Mouse (Mus musculus) kidney, embryonic 15.5 days (tissue): ENCODE data around the gene Slfn3. TPM values are rescaled to one million over a fixed set of nuclear protein-coding genes. Genes with fewer than 3 reads are reported as not detected.
"Not testable (repeated sequence)": the region's sequence is repeated elsewhere in the genome, so short reads cannot be mapped to it uniquely, and the experiment has no call there.

ENCODE experiments used
- ATAC-seq: fragments of 200-750 bp; cut with Nextera tagmentation; replicated peaks from 2 replicates; pipeline ENCODE4 v1.8.0; 2017; ENCODE audit warnings: moderate TSS enrichment; ENCODE audit not compliant: low FRiP score
- H3K27ac ChIP-seq: fragments of 300-500 bp; sonication (generic); 2 replicates; pipeline ENCODE4 v1.5.1; 2015; ENCODE audit warnings: mild to moderate bottlenecking, inconsistent platforms
- H3K27me3 ChIP-seq: fragments of 300-500 bp; sonication (generic); 2 replicates; pipeline ENCODE4 v1.6.1; 2015; ENCODE audit warnings: inconsistent platforms
- H3K36me3 ChIP-seq: fragments of 300-500 bp; sonication (generic); 2 replicates; pipeline ENCODE4 v1.6.1; 2015; ENCODE audit warnings: inconsistent platforms
- H3K4me1 ChIP-seq: fragments of 300-500 bp; sonication (generic); 2 replicates; pipeline ENCODE4 v1.6.1; 2015; ENCODE audit warnings: inconsistent platforms
- H3K4me2 ChIP-seq: fragments of 300-500 bp; sonication (generic); 2 replicates; pipeline ENCODE4 v1.6.1; 2015; ENCODE audit warnings: moderate library complexity, mild to moderate bottlenecking, inconsistent platforms
- H3K4me3 ChIP-seq: fragments of 300-500 bp; sonication (generic); replicated peaks from 2 replicates; pipeline ENCODE4 v1.5.1; 2015; ENCODE audit warnings: mild to moderate bottlenecking, inconsistent platforms
- H3K9ac ChIP-seq: fragments of 300-500 bp; sonication (generic); 2 replicates; pipeline ENCODE4 v1.6.1; 2015; ENCODE audit warnings: mild to moderate bottlenecking, inconsistent platforms
- H3K9me3 ChIP-seq: fragments of 300-500 bp; sonication (generic); replicated peaks from 2 replicates; pipeline ENCODE4 v1.6.1; 2016; ENCODE audit warnings: inconsistent platforms
- WGBS: fragments of 180-500 bp; shearing (Covaris S2); methylation state at CpG from one replicate; pipeline ENCODE4 v1.1.7; 2015; ENCODE audit warnings: mixed read lengths; 5-methylcytosine and 5-hydroxymethylcytosine counted together
- polyA plus RNA-seq: library from polyadenylated mRNA; unstranded; fragments of >200 nt; fragmentation: Nextera tagmentation; extraction: Ambion mirVana; gene quantifications from 2 replicates; pipeline ENCODE4 v1.2.1, GENCODE M21; 2015

Gene Slfn3
- polyA plus RNA-seq, 1 experiment from 2014 or later, result 2.1 TPM

DNA sequence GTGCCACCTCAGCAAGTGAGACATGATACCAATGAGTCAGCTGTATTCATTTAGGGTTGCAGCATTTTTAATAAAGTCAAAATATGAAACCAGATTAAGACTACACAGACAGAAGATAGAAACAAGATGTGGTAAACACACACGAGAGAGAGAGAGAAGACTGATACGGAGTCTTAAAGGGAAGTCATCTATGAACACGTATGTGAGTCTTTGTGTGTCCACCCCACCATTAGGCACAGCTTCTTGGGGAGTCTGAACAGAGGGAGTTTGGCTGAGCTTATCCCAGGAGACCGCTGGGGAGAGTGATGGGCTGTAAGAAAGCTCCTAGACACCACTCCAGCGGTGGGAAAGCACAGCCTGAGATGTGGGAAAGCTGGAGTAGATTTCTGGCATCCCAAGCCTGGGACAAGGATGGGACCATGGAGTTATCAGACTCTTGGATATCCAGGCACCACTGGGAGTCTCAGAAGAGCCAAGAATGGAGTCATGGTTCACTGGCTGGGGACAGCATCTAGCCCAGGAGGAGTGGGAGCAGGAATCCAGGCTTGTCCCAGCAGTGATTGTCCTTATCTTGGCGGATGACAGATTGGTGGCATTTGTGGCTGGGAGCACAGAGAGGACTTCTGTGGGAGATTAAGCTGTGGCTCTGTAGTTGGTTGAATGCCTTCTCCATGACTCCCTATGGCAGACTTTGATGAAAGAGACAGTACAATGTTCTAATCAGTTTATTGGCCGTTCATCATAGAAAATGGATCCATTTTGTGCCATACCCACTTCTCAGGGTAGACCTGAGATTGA, 37.0 kb downstream of the Slfn3 start:
- Histone ChIP-seq H3K27me3 (no peaks in the 10 kb centered on the region), H3K9ac (no peak overlapping the region), H3K4me3 (no peak overlapping the region), H3K9me3 (no peaks in the 10 kb centered on the region), H3K4me2 (no peak overlapping the region), H3K27ac (no peak overlapping the region), H3K36me3 (no peaks in the 10 kb centered on the region), H3K4me1 (no peaks in the 10 kb centered on the region)
- 91% methylated on average over 7 of the region's 7 CpGs for WGBS
- ATAC-seq, result no peak

DNA sequence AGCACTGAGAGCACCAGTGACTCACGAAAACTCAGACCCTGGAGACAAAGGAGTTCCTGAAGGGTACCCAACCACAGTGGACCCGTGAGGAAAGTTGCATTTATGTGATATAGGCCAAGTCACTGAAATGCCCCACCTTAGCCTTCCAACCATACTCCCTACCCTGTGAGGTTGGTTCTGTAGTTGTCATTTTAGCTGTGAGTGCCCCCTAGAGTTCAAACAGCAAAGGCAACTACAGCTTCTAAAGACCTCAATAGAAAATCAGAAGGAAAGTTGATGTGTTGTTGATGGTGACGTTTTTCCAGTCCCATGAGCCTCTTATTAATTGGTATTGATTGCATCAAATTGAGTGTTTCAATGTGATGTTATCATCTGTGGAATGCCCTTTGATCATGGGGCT, 39.8 kb downstream of the Slfn3 start:
- 72% methylated on average over 3 of the region's 3 CpGs for WGBS
- no peak overlapping the region for H3K4me3 ChIP-seq
- no peak overlapping the region for H3K9ac ChIP-seq
- no peak overlapping the region for H3K27ac ChIP-seq
- no peaks in the 10 kb centered on the region for H3K36me3 ChIP-seq
- no peaks in the 10 kb centered on the region for H3K27me3 ChIP-seq
- ATAC-seq, result no peak
- H3K4me1 ChIP-seq, result no peaks in the 10 kb centered on the region
- H3K4me2 ChIP-seq, result no peak overlapping the region
- H3K9me3 ChIP-seq, result no peaks in the 10 kb centered on the region

DNA sequence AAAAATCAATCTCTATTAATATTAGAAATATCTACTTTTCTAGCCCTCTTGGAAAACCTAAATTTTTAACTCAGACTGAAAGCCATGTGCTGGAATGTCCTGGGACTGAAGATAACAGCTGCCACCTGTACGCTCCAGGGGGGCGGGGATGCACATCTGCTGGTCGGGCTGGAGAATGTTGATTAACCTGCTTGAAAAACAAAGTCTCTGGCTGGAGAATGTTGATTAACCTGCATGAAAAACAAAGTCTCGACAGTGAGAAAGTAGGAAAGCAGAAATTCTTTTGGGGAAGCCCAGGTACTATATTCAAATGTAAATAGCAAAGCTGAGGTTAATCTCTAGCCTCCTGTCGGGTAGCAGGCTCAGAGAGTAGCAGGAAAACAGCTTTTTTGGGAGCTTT, 42.5 kb downstream of the Slfn3 start:
- WGBS, result 47% methylated on average over 5 of the region's 5 CpGs
- H3K4me1 ChIP-seq, H3K4me2 ChIP-seq, H3K9me3 ChIP-seq, H3K4me3 ChIP-seq, H3K9ac ChIP-seq, ATAC-seq, H3K36me3 ChIP-seq, H3K27me3 ChIP-seq, H3K27ac ChIP-seq: not testable (repeated sequence)

DNA sequence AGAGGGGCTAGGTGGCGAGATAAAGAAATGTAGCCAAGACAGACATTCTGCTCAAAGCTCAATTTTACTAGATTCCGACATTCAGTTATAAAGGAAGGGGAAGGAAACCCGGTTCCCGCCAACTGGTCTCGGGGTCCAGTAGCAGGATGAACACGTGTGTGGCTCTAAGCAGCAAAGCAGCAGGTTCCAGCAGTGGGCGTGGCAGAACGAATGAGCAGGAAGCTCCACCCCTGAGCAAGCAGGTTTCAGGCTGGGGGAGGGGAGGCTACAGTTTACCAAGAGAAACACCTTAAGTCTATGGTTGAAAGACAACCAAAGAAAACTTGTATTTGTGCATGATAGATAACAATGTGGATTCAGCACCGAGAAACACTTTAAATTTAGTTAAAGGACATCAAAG, 46.3 kb downstream of the Slfn3 start:
- not testable (repeated sequence) for H3K4me1 ChIP-seq
- WGBS, result 80% methylated on average over 9 of the region's 9 CpGs

DNA sequence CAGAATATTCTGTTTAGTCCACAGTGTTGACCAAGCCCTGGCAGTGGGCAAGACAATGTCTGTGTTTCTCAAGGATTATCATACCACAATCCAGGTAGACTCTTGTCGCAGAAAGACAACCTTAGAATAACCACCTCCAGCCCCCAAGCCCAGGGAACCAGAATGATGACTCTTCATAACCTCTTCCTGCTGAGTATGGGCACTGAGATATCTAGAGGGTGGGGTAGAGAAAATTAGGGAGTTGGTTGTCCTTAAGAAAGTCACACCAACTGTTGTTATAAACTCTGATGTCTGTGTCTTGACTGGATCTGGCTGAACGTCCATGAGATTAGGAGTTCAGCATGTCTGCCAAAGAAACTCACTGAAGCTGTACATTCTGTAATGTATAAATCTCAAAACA, 47.3 kb downstream of the Slfn3 start:
- Histone ChIP-seq H3K4me1 (no peaks in the 10 kb centered on the region), H3K9me3 (no peaks in the 10 kb centered on the region), H3K4me3 (no peak overlapping the region), H3K36me3 (no peaks in the 10 kb centered on the region), H3K27ac (no peak overlapping the region), H3K27me3 (no peaks in the 10 kb centered on the region), H3K4me2 (no peak overlapping the region), H3K9ac (no peak overlapping the region)
- ATAC-seq, result no peak
- 84% methylated on average over 2 of the region's 2 CpGs for WGBS

More for the DNA sequence above, 46.3 kb downstream of the Slfn3 start:
- H3K27me3 ChIP-seq, H3K4me3 ChIP-seq, H3K9ac ChIP-seq, H3K36me3 ChIP-seq, H3K27ac ChIP-seq, H3K9me3 ChIP-seq, ATAC-seq, H3K4me2 ChIP-seq: not testable (repeated sequence)

DNA sequence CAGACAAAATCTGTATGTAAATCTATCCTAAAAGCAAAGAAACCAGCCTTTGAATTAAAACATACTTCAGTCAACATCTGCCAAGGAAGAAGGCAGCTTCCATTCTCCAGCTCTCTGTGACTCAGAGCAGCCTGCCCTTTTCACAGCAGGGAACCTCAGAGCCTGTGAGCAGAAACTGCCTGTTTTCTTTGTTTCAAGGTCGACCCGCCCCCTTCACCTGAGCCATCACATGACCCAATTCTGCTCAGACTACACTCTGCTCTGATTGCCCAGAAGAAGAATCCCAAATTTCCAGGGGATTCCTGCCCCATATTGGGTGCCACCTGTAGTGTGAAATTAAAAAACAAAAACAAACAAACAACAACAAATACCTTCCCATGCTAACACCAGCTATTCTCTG, 48.7 kb downstream of the Slfn3 start:
- Histone ChIP-seq H3K9me3 (no peaks in the 10 kb centered on the region), H3K27me3 (no peaks in the 10 kb centered on the region), H3K4me3 (no peak overlapping the region), H3K9ac (no peak overlapping the region), H3K4me2 (no peak overlapping the region), H3K36me3 (no peaks in the 10 kb centered on the region), H3K27ac (no peak overlapping the region), H3K4me1 (no peaks in the 10 kb centered on the region)
- WGBS, result 25% methylated on average over 2 of the region's 2 CpGs
- no peak for ATAC-seq

DNA sequence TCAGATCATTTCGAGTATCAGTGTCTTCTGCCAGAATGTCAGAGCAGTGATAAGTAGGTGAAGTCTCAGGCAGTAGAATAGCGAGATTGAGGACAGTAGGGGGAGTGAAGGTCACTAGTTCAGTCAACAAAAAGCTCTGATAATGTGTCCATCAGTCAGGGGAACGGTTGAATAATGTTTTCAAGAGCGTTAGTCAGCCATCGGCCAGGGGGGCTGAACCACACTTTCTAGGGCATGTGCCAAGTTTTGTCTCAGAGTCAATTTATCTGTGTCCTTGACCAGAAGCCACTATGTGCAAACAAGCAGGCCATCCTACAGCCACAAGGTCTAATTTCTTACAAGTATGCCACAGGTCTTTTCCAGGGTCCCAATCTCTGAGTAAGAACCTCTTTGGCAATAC, 66.1 kb downstream of the Slfn3 start:
- 58% methylated on average over 5 of the region's 5 CpGs for WGBS
- H3K36me3 ChIP-seq, H3K4me1 ChIP-seq, H3K27ac ChIP-seq, H3K9me3 ChIP-seq, H3K4me3 ChIP-seq, H3K9ac ChIP-seq, ATAC-seq, H3K4me2 ChIP-seq, H3K27me3 ChIP-seq: not testable (repeated sequence)

DNA sequence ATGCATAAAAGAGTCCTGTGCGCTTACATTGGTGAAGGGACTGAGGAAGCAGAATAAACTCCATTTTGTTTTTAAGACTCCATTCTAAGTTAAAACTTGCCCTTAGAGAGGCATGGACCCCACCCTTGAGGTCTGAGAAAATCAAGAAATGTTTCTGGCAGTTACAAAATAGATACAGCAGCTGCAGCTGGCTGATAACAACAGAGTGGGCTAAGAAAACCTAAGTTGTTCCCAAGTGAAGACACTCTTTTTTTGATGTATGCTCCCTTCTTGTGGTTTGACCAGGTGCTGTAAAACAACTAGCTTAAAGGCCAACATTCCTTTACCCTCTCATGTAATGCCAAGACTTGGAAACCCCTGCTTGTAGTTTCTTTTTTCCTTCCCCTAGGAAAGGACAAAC, 71.5 kb downstream of the Slfn3 start:
- no peaks in the 10 kb centered on the region for H3K9me3 ChIP-seq
- H3K4me2 ChIP-seq, result no peak overlapping the region
- no peak overlapping the region for H3K27ac ChIP-seq
- peaks cover 3% of the 10 kb centered on the region; the same call in 1 of the 2 replicates for H3K27me3 ChIP-seq
- WGBS, result 93% methylated on average over 1 of the region's 1 CpGs
- no peak overlapping the region for H3K4me3 ChIP-seq
- H3K9ac ChIP-seq, result no peak overlapping the region
- no peaks in the 10 kb centered on the region for H3K36me3 ChIP-seq
- ATAC-seq, result no peak
- H3K4me1 ChIP-seq, result no peaks in the 10 kb centered on the region

DNA sequence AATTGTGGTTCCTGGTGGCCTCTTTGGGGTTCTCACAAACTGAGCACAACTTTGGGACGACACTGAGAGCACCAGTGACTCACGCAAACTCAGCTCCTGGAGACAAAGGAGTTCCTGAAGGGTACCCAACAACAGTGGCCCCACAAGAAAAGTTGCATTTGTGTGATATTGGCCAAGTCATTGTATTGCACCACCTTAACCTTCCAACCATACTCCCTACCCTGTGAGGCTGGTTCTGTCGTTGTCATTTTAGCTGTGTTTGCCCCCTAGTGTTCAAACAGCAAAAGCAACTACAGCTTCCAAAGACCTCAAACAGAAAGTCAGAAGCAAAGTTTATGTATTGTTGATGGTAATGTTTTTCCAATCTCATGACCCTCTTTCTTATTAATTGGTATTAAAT, 72.0 kb downstream of the Slfn3 start:
- 61% methylated on average over 3 of the region's 3 CpGs for WGBS
- no peaks in the 10 kb centered on the region for H3K4me1 ChIP-seq
- no peak for ATAC-seq
- H3K9ac ChIP-seq, result no peak overlapping the region
- no peak overlapping the region for H3K27ac ChIP-seq
- H3K4me3 ChIP-seq, result no peak overlapping the region
- H3K27me3 ChIP-seq, result peaks cover 3% of the 10 kb centered on the region; the same call in 1 of the 2 replicates
- no peak overlapping the region for H3K4me2 ChIP-seq
- H3K36me3 ChIP-seq, result no peaks in the 10 kb centered on the region
- H3K9me3 ChIP-seq, result no peaks in the 10 kb centered on the region

Other genes with a start within 250 kb of the Slfn3 start
- gene Slfn5, start 240.0 kb upstream of the Slfn3 start, polyA plus RNA-seq, result 7.4 and 9.8 TPM in 2 replicates
- 18.6 and 20.7 TPM in 2 replicates for gene Slfn9, start 199.5 kb upstream of the Slfn3 start, polyA plus RNA-seq
- gene Slfn8, start 170.5 kb upstream of the Slfn3 start, polyA plus RNA-seq, result 0.54 and 0.58 TPM in 2 replicates
- gene Slfn2, start 126.2 kb upstream of the Slfn3 start, polyA plus RNA-seq, result 4.0 and 4.4 TPM in 2 replicates
- 0.28 and 0.31 TPM in 2 replicates for gene Slfn1, start 74.5 kb upstream of the Slfn3 start, polyA plus RNA-seq
- 0.09 and 0.24 TPM in 2 replicates for gene Slfn4, start 16.1 kb upstream of the Slfn3 start, polyA plus RNA-seq
- 0.30 and 0.66 TPM in 2 replicates for gene Slfn14, start 95.4 kb downstream of the Slfn3 start, polyA plus RNA-seq
- 62.5 and 65.2 TPM in 2 replicates for gene Ap2b1, start 107.7 kb downstream of the Slfn3 start, polyA plus RNA-seq
- gene Pex12, start 111.3 kb downstream of the Slfn3 start, polyA plus RNA-seq, result 11.7 and 13.2 TPM in 2 replicates
- gene Rasl10b, start 217.8 kb downstream of the Slfn3 start, polyA plus RNA-seq, result 1.0 and 1.6 TPM in 2 replicates
- gene Gas2l2, start 238.1 kb downstream of the Slfn3 start, polyA plus RNA-seq, result not detected in 2 replicates
- 0.35 TPM in 1 of 2 replicates, not detected in the other for gene 1700020L24Rik, start 246.3 kb downstream of the Slfn3 start, polyA plus RNA-seq